In the genomic region with DNA sequence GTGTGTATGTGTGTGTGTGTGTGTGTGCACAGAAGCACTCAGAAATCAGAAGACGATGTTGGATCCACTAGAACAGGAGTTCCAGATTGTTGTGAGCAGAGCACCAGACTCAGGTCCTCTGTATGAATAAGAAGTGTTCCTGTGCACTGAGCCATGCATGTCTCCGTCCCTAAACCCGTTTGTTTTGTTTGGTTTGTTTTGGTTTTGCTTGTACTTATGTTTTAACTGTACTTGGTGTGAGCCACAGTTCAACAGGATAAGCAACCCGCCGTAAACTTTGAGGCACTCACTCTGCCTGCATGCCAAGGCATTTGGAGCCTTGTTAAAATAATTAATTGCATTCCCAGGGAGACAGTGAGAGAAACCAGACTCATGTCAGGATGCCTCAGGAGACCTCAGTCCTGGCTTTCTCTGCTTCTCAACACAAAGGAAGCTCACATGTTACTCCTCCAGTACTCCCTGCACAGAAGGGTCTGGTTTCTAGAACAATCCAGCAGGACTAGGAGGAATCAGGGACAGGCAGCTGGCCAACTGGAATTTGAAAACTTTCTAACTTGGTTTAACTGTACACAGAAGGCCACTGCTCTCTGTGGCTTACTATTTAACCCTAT, we compare ENCODE assay signal across 8 mouse cellular contexts. TPM values are rescaled to one million over a fixed set of nuclear protein-coding genes. Genes with fewer than 3 reads are reported as not detected.
DNase-seq lines count a peak whose midpoint lies in the region; ATAC-seq and TF ChIP-seq lines count a peak whose summit lies in the region.

No protein-coding gene starts in this region.

- no peak overlapping the region for H3K9ac ChIP-seq in lung, embryonic 14.5 days
- no peak overlapping the region for H3K9ac ChIP-seq in forebrain, embryonic 16.5 days (replicated peaks; ENCODE audit: low read depth, low read length)

- ATAC-seq in lung, embryonic 14.5 days (ENCODE audit: insufficient read depth) = peak; percentile 76
- ATAC-seq in megakaryocyte, adult 5-6 weeks (ENCODE audit: poor library complexity, severe bottlenecking) = 0 out of 2 replicates have a peak, but pooled peaks have one; percentile 9
- ATAC-seq in activated CD4-positive, CD25-positive, alpha-beta regulatory T cell, adult 4 months = no peak
- no peak for ATAC-seq in forebrain, embryonic 16.5 days

- TF ChIP-seq CTCF in lung, embryonic 14.5 days (IDR thresholded peaks at IDR 0.05; ENCODE audit: low read depth) = no peak

- peak; percentile 74 for DNase-seq in lung, embryonic 14.5 days
- no peak for DNase-seq in lung, adult 18-20 months
- DNase-seq in gastrocnemius, postnatal 25 days = peak; percentile 30
- peak; percentile 85 to 86 for DNase-seq in kidney, adult 8-10 months
- DNase-seq in layer of hippocampus, adult 9-10 months (ENCODE audit: low spot score) = no peak

- H3K36me3 ChIP-seq in lung, embryonic 14.5 days (ENCODE audit: insufficient read depth) = peaks cover 12% of the 10 kb centered on the region; the same call in 1 of the 2 replicates
- H3K36me3 ChIP-seq in forebrain, embryonic 16.5 days (ENCODE audit: control insufficient read depth, insufficient read depth) = no peaks in the 10 kb centered on the region

- H3K27ac ChIP-seq in lung, embryonic 14.5 days (ENCODE audit: low read depth) = peak overlapping the region; percentile 75
- H3K27ac ChIP-seq in forebrain, embryonic 16.5 days (ENCODE audit: low read length) = no peak overlapping the region

- no peak overlapping the region for H3K4me3 ChIP-seq in lung, embryonic 14.5 days (ENCODE audit: low read depth, low read length)
- no peak overlapping the region for H3K4me3 ChIP-seq in forebrain, embryonic 16.5 days (replicated peaks; ENCODE audit: low read length)

- no peaks in the 10 kb centered on the region for H3K27me3 ChIP-seq in lung, embryonic 14.5 days (ENCODE audit: insufficient read depth, low read length)
- H3K27me3 ChIP-seq in forebrain, embryonic 16.5 days (replicated peaks; ENCODE audit: control insufficient read depth, insufficient read depth, low read length) = no peaks in the 10 kb centered on the region

- 26% methylated on average over 5 of the region's 5 CpGs for WGBS in lung, embryonic 14.5 days
- WGBS in forebrain, embryonic 16.5 days = 37% methylated on average over 5 of the region's 5 CpGs

- no peak overlapping the region for H3K4me2 ChIP-seq in lung, embryonic 14.5 days
- no peak overlapping the region for H3K4me2 ChIP-seq in forebrain, embryonic 16.5 days (ENCODE audit: low read length)

- peaks cover 17% of the 10 kb centered on the region for H3K4me1 ChIP-seq in lung, embryonic 14.5 days (ENCODE audit: insufficient read depth)
- 0 out of 2 replicates have a peak, but pooled peaks cover 8% of the 10 kb centered on the region for H3K4me1 ChIP-seq in forebrain, embryonic 16.5 days (replicated peaks; ENCODE audit: control insufficient read depth, insufficient read depth, low read length)

- H3K9me3 ChIP-seq in lung, embryonic 14.5 days (ENCODE audit: low read depth, low read length) = no peaks in the 10 kb centered on the region
- H3K9me3 ChIP-seq in forebrain, embryonic 16.5 days (ENCODE audit: control insufficient read depth, low read length) = no peaks in the 10 kb centered on the region

RNA-seq across cellular contexts. Expression of a gene that starts 40.3 kb away (rescaled TPM):
- polyA plus RNA-seq in lung, embryonic 14.5 days (2014; fragmentation: Nextera tagmentation; extraction: Ambion mirVana) = 1.8 and 1.9 TPM in 2 replicates
- 1 to 10 TPM; 2.7 to 2.8 TPM for total RNA-seq in gastrocnemius, postnatal 25 days (2021)
- 0.33 and 1.1 TPM in 2 replicates for total RNA-seq in megakaryocyte, adult 5-6 weeks (2015)
- total RNA-seq in megakaryocyte, adult 5-6 weeks (2017) = 0.37 TPM in 2 replicates
- not detected for polyA plus RNA-seq in activated CD4-positive, CD25-positive, alpha-beta regulatory T cell, adult 4 months (2017; shearing (Covaris generic))
- 1.1 TPM in 2 replicates for polyA plus RNA-seq in forebrain, embryonic 16.5 days (2015; fragmentation: Nextera tagmentation; extraction: Ambion mirVana)

Comparison
In these comparisons a context has a peak if more than half of its experiments do, and no peak if none do; other contexts are left out.
1. DNase-seq: peak in lung, embryonic 14.5 days (single experiment), gastrocnemius, postnatal 25 days (single experiment) and kidney, adult 8-10 months (2 of 2); none in lung, adult 18-20 months (0 of 2) and layer of hippocampus, adult 9-10 months (single experiment).
2. ATAC-seq: peak in lung, embryonic 14.5 days (single experiment) and megakaryocyte, adult 5-6 weeks (single experiment); none in activated CD4-positive, CD25-positive, alpha-beta regulatory T cell, adult 4 months (single experiment) and forebrain, embryonic 16.5 days (single experiment).